Mouse (Mus musculus) heart, adult 8-10 months (tissue): ENCODE measurements around the gene Slc4a11. TPM values are rescaled to one million over a fixed set of nuclear protein-coding genes. Genes with fewer than 3 reads are reported as not detected.
"Not testable (repeated sequence)": the region's sequence is repeated elsewhere in the genome, so short reads cannot be mapped to it uniquely, and the experiment has no call there.

Experiments
- DNase-seq: peaks from one replicate; pipeline ENCODE4 v3.0.0; 2022; ENCODE audit warnings: low spot score
- total RNA-seq, 4 experiments: library from RNA; stranded (reverse); gene quantifications; 2 replicates each; pipeline ENCODE4 v1.2.4; 2022

Gene Slc4a11
- total RNA-seq, 4 experiments from 2014 or later = 0.17 to 0.28 (median 0.22) TPM; not detected in 1

DNA sequence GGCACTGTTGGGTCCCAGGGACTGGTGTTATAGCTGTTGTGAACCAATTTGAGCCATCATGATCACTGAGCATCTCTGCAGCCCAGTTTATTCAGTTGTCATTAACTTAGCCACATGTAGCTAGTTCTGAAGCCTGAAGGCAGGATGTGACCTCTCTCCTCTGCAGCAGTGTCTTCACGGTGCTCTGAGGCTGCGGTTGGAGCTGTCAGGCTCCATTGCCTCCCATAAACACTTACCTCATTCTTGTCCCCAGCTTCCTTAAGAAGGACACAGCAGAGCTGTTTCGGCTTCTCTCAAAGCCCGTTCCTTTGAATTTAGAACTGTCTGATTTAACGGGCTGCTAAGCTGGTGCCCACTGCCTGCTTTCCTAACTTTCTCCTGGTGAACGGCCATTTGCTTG lies 17.4 kb downstream of the Slc4a11 start:
- no peak for DNase-seq

- no peak for DNase-seq
Measured at GRCm38 (mm10) chr2:130679154-130679553, 18.2 kb downstream of the Slc4a11 start.

DNA sequence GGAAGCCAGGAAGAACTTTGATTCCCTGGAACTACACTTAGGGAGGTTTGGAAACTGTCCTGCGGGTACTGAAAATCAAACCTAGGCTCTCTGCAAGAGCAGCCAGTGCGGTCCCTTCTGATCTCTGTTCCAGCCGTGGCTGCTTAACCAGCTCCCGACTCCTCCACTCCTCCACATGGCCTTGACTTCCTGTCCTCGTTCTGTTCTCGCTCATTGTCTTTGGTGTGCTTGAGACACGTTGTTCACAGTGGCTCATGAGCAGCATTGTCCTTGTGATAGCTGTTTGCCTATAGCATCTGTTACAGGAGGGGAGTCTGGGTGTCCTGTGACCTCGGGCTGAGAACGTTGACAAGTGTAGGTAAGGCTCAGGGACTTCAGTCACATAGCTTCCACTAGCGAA lies 20.1 kb downstream of the Slc4a11 start:
- DNase-seq = no peak

DNA sequence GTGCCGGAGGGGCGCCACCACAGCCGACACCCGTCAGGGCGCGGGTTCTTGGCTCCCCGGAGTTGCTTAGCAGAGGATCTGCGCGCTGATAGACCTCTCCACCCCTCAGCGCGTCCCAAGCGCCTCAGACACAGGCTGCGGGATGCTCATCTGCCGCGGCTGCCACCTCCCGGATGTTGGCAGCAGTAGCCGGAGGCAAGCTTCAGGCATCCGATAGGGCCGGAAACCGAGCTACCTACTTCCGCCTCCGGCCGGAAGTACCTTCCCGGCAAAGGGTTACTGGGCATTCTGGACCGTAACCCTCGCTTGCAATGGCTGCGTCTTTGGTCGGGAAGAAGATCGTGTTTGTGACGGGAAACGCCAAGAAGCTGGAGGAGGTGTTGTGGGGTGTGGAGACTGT lies 29.8 kb downstream of the Slc4a11 start, which contains the start of gene Itpa:
Gene Itpa, plus strand, starts transcription at position 52 of the 400 bp plus-strand sequence.
- DNase-seq = peak; percentile 87

DNA sequence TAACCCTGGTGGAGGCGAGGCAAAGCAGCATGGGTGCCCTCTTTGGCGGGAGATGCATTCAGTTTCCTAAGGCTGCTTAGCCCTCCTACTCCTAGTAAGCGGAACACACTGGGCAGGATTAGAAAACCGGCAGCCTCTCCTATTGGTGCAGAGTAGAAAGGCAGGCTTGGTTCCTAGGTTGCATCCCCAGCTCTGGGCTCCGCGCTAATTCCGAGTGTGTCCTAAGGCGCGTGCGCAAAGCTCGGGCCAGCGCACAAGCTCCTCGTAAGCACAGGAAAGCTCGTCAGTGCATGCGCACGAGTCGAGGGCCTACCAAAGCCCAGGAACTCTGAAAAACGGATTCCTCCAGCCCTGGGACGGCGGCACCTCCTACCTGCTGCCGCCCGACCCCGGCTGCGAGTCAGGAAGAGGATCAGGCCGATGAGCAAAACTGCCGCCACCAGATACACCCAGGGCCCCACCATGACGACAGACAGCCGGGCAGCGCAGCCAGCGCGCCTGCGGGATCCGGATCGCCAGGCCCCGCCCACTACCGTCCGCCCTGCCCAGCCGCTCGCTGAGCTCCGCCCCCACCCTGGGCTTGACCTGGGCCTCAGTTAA lies 33.1 kb downstream of the Slc4a11 start, which contains the start of gene Ddrgk1:
Gene Ddrgk1, minus strand, starts transcription at position 558 of the 600 bp plus-strand sequence.
- DNase-seq = peak; percentile 93

DNA sequence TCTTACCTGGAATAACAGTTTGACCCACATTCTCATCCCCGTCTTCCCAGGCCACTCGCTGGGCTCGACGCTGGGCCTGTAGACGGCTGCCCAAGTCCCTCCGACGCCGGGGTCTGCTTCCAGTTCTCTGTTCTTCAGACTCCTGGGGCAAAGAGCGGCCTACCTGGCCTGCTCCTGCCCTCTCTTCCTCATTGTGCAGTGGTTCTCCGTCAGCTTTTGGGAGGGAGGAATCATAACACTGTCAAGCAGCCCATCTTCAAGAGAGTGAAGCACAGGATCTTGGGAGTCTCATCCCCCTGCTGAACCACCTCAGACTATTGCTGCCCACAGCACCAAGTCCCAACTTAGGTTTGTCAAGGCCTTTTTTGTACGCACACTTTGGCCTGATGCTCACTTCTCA lies 34.0 kb downstream of the Slc4a11 start:
- DNase-seq = no peak

DNA sequence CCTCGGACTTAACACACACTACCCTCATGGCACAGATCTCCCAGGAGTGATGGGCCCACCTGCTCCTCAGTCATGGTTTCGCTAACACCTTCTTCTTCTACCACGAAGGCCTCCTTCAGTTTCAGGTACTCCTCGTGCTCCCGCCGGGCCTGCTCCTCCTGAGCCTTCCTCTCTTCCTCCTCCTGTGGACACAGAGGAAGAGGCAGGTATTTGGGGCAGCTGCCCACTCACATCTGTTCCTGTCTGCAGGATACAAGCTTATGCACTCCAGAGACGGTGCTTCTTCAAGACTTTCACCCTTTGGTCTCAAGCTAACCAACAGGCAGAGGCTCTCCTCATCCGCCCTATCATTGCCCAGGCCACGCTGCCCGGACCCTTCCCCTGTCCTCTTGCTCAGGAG lies 38.8 kb downstream of the Slc4a11 start:
- DNase-seq = no peak

- DNase-seq = no peak
Measured at GRCm38 (mm10) chr2:130657541-130657940, 39.8 kb downstream of the Slc4a11 start.

GRCm38 (mm10) chr2:130656536-130656935 lies 40.8 kb downstream of the Slc4a11 start:
- no peak for DNase-seq

GRCm38 (mm10) chr2:130655660-130656339 lies 41.5 kb downstream of the Slc4a11 start:
- DNase-seq = no peak

GRCm38 (mm10) chr2:130653760-130654159 lies 43.6 kb downstream of the Slc4a11 start:
- DNase-seq = no peak

- no peak for DNase-seq
Measured at GRCm38 (mm10) chr2:130653303-130653702, 44.0 kb downstream of the Slc4a11 start.

DNA sequence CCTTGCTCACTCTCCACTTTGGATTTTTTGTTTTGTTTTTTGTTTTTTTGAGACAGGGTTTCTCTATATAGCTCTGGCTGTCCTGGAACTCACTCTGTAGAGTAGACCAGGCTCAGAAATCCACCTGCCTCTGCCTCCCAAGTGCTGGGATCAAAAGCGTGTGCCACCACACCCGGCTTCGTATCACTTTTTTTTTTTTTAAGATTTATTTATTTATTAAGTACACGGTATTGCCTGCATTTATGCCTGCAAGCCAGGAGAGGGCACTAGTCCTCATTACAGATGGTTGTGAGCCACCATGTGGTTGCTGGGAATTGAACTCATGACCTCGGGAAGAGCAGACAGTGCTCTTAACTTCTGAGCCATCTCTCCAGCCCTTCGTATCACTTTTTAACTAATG lies 48.3 kb downstream of the Slc4a11 start:
- not testable (repeated sequence) for DNase-seq

DNA sequence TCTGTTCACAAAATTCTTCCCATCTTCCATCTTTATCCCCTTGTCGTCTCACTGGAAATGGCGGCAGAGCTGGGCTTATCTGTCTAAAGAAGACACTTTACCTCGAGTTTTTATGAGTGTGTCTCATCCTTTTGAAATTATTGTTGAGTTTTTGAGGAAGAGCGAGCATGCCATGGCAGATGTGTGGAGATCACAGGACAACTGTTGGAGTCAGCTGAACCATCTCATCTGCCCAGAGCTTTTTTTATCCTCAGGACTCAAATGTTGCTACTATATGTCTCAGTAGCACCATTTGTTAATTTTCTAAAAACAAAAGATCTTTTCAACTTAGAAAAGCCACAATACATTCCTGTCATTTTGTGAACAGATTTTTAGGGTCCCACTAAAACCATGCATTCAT lies 52.1 kb downstream of the Slc4a11 start:
- no peak for DNase-seq

DNA sequence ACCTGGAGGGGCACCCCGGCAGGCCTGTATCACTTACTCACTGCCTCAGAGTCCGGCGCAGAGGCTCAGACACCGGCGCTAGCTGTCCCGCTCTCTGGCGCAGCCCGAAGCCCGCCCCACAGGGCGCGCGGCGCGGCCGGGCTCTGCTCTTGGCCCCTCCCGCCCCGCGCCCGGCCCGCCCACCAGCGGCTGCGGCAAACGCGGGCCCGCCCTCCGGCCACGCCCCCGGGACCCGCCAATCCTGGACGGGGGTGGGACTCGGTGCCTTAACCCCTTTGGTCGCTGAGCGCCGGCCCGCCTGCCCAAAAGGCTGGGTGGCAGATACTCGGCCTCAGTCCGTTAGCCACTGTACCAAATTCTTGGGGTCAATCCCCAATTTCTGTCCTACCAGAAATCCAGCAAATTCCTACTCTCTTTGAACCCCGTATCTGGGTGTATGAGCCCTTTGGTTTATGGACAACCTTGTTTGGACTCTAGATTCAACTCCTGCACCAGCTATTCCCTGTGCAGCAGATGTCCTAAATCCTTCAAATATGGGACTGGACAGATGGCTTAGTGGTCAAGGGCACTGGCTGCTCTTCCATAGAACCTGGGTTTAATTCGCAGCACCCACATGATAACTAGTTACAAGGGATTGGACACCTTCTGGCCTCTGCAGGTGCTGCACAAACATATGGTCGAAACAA lies 54.5 kb downstream of the Slc4a11 start, which contains the start of gene Lzts3:
Gene Lzts3, minus strand, starts transcription at position 120 of the 686 bp plus-strand sequence.
- DNase-seq = peak; percentile 88

DNA sequence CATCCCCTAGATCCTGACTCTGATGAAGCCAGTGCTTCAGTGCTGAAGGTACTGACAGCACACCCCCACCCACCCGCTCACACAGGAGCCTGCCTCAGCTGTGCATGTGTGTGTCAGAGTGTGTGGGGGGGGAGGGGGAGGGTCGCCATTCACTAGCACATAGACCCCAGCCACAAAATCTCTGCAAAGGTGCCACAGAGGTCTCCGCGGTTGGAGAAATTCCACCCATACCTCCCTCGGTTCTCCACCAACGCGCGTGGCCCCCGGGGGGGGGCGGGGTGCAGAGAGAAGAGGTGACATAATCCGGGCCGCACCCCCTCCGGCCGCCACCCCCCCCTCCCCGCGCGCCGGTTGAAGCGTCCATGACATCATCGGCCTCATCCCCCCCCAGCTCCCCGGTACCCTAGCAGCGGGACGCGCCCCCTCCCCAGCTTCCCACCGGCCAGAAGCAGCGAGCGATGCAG lies 55.1 kb downstream of the Slc4a11 start:
- DNase-seq = no peak

DNA sequence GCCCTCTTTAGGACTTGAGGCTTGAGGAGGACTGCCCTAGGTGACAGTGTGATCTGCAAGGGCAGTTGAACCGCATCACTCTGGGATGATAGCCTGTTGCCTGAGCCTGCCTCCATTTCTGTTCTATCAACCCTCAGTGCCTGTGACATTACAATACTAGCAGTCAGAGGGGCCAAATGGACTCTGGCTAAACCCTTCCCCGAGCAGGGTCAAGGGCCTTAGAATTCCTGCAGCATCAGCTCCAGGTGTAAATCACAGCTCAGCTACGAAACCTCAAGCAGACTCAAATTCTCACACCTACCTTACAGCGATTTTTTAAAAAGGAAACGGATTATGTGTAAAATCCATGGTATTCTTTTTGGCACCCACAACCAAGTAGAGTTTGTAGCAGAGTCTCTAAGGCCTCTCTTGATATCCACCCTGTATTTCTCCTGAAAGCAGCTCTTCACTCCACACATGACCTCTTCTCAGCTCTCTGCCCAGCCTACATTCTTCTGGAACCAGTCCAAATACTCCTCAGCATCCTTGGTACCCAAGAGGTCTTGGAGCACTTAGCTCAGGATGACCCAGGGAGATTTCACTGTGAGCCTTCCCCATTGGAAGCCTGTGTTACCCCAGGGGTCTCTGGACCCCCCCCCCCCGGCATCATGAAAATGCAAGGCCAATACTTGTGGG lies 55.8 kb downstream of the Slc4a11 start:
- DNase-seq = no peak

DNA sequence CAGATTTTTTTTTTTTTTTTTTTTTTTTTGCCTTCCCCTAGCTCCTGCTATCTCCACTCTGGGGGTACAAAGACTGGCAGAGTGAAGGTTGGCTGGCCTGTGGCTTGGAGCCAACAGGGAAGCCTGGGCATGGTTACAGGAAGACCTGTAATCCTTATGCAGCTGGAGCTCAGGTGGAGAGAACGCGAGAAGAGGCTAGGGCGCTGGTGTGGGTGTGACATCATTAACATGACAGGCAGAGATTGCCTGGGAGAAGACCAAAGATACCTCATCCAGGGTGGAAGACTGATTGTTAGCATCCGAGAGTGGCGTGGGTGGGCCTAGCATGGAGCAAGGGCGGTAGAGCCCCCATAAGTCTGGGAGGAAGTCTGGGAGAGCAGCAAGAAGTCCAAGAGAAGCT lies 58.0 kb downstream of the Slc4a11 start:
- DNase-seq = no peak

DNA sequence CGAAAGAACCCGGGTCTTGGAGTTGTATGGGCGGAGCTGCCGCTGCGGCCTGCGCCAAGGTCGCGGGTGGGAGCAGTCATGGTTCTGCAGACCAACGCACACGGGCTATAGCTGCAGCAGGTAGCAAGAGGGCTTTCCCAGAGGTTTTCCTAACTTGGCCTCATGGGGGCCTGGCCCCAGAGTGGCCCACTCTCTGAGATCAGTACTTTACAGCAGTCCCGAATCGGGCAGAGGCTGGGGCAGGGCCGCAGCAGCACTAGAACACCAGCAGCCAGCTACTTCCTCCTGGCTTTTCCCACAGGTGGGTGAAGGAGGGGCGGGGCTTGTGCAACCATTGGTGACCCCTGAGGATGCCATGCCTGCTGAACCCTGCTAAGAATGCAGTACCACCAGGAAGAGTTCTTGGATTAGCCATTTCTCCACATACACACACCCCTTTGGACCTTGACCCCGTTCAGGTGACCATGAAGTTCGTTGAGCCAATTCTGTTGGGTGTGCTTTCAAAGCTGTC lies 59.2 kb downstream of the Slc4a11 start:
- DNase-seq = no peak

GRCm38 (mm10) chr2:130635847-130636246 lies 61.5 kb downstream of the Slc4a11 start:
- DNase-seq = no peak

GRCm38 (mm10) chr2:130634739-130635411 lies 62.4 kb downstream of the Slc4a11 start:
- DNase-seq = no peak
